8 mouse cellular contexts compared by ENCODE assay signal in the genomic region with DNA sequence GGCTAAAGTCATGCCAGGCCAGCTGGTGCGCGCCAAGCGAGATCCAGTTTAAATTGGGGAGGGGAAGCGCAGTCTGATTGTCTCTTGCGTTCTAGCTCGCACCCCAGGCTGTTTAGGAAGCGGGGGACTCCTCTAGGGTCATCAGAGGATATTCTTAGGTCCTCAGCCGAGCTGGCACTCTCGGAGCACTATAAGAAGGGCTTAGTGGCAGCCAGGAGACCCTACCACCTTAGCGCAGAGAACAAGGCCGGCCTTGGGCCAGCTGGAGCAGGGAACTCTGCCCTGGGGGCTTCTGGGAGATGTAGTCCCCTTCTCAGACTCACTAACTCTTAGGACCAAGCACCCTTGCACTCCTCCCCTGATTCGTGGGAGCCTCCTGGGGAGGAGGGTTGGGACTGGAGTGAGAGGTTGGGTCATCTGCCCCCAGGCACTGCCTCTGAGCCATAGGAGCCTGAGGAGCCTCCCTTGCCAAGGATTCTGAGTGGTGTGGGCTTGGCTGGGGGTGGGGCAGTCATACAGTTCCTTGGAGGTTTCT. TPM values are rescaled to one million over a fixed set of nuclear protein-coding genes. Genes with fewer than 3 reads are reported as not detected.
DNase-seq lines count a peak whose midpoint lies in the region; ATAC-seq lines count a peak whose summit lies in the region.

No protein-coding gene starts in this region.

- peaks cover 56% of the 10 kb centered on the region for H3K4me1 ChIP-seq in forebrain, embryonic 14.5 days (ENCODE audit: control insufficient read depth, insufficient read depth, low read length)
- peaks cover 70% of the 10 kb centered on the region for H3K4me1 ChIP-seq in hindbrain, embryonic 13.5 days (replicated peaks)
- H3K4me1 ChIP-seq in limb, embryonic 12.5 days (replicated peaks) = peaks cover 63% of the 10 kb centered on the region
- peaks cover 54% of the 10 kb centered on the region for H3K4me1 ChIP-seq in midbrain, embryonic 14.5 days (ENCODE audit: control insufficient read depth, insufficient read depth, low read length)

- peak overlapping the region; percentile 97 for H3K27ac ChIP-seq in forebrain, embryonic 14.5 days (ENCODE audit: low read depth, low read length)
- H3K27ac ChIP-seq in hindbrain, embryonic 13.5 days = peak overlapping the region; percentile 98
- peak overlapping the region; percentile 97 for H3K27ac ChIP-seq in limb, embryonic 12.5 days
- H3K27ac ChIP-seq in midbrain, embryonic 14.5 days (replicated peaks; ENCODE audit: low read depth, low read length) = peak overlapping the region; percentile 97

- H3K9ac ChIP-seq in forebrain, embryonic 14.5 days (ENCODE audit: low read length) = peak overlapping the region; percentile 90
- peak overlapping the region; percentile 98 for H3K9ac ChIP-seq in hindbrain, embryonic 13.5 days
- H3K9ac ChIP-seq in limb, embryonic 12.5 days (replicated peaks) = peak overlapping the region; percentile 97
- peak overlapping the region; percentile 90 for H3K9ac ChIP-seq in midbrain, embryonic 14.5 days (replicated peaks; ENCODE audit: low read length)

- H3K36me3 ChIP-seq in forebrain, embryonic 14.5 days (ENCODE audit: control insufficient read depth, insufficient read depth, low read length) = no peaks in the 10 kb centered on the region
- H3K36me3 ChIP-seq in hindbrain, embryonic 13.5 days = no peaks in the 10 kb centered on the region
- H3K36me3 ChIP-seq in limb, embryonic 12.5 days = 0 out of 2 replicates have a peak, but pooled peaks cover 4% of the 10 kb centered on the region
- H3K36me3 ChIP-seq in midbrain, embryonic 14.5 days (ENCODE audit: control insufficient read depth, insufficient read depth, low read length) = no peaks in the 10 kb centered on the region

- peak overlapping the region; percentile 99 for H3K4me3 ChIP-seq in forebrain, embryonic 14.5 days (ENCODE audit: low read depth, low read length)
- peak overlapping the region; percentile 90 for H3K4me3 ChIP-seq in hindbrain, embryonic 13.5 days
- peak overlapping the region; percentile 98 for H3K4me3 ChIP-seq in limb, embryonic 12.5 days (replicated peaks)
- H3K4me3 ChIP-seq in midbrain, embryonic 14.5 days (replicated peaks; ENCODE audit: low read depth, low read length) = peak overlapping the region; percentile 77

- no peaks in the 10 kb centered on the region for H3K9me3 ChIP-seq in forebrain, embryonic 14.5 days (replicated peaks; ENCODE audit: control insufficient read depth, low read length)
- no peaks in the 10 kb centered on the region for H3K9me3 ChIP-seq in hindbrain, embryonic 13.5 days
- H3K9me3 ChIP-seq in limb, embryonic 12.5 days = no peaks in the 10 kb centered on the region
- no peaks in the 10 kb centered on the region for H3K9me3 ChIP-seq in midbrain, embryonic 14.5 days (ENCODE audit: control insufficient read depth, low read length)

- 0% methylated on average over 12 of the region's 12 CpGs for WGBS in forebrain, embryonic 14.5 days
- WGBS in hindbrain, embryonic 13.5 days = 0% methylated on average over 12 of the region's 12 CpGs
- WGBS in limb, embryonic 12.5 days = 0% methylated on average over 12 of the region's 12 CpGs
- 0% methylated on average over 12 of the region's 12 CpGs for WGBS in midbrain, embryonic 14.5 days

- peak; percentile 62 to 69 for DNase-seq in layer of hippocampus, postnatal 36 days
- no peak for DNase-seq in layer of hippocampus, adult 9-10 months (ENCODE audit: low spot score)
- peak; percentile 69 to 82 for DNase-seq in adrenal gland, postnatal 36 days
- peak; percentile 83 for DNase-seq in forebrain, embryonic 14.5 days (ENCODE audit: low spot score)
- peak; percentile 82 for DNase-seq in midbrain, embryonic 14.5 days
- DNase-seq in thymus, postnatal 25 days = peak; percentile 67

- no peaks in the 10 kb centered on the region for H3K27me3 ChIP-seq in forebrain, embryonic 14.5 days (replicated peaks; ENCODE audit: control insufficient read depth, insufficient read depth, low read length)
- H3K27me3 ChIP-seq in hindbrain, embryonic 13.5 days = no peaks in the 10 kb centered on the region
- H3K27me3 ChIP-seq in limb, embryonic 12.5 days = no peaks in the 10 kb centered on the region
- no peaks in the 10 kb centered on the region for H3K27me3 ChIP-seq in midbrain, embryonic 14.5 days (ENCODE audit: control insufficient read depth, insufficient read depth, low read length)

- peak overlapping the region; percentile 95 for H3K4me2 ChIP-seq in forebrain, embryonic 14.5 days (ENCODE audit: low read length)
- H3K4me2 ChIP-seq in hindbrain, embryonic 13.5 days = peak overlapping the region; percentile 99
- peak overlapping the region; percentile 97 for H3K4me2 ChIP-seq in limb, embryonic 12.5 days
- H3K4me2 ChIP-seq in midbrain, embryonic 14.5 days (ENCODE audit: low read length) = peak overlapping the region; percentile 99

- peak; percentile 22 for ATAC-seq in forebrain, embryonic 14.5 days
- ATAC-seq in hindbrain, embryonic 13.5 days (ENCODE audit: low FRiP score) = peak; percentile 17
- ATAC-seq in limb, embryonic 12.5 days (ENCODE audit: insufficient number of reproducible peaks, insufficient read depth, low FRiP score, low TSS enrichment, low read depth) = no peak
- ATAC-seq in midbrain, embryonic 14.5 days (ENCODE audit: low FRiP score, low TSS enrichment) = peak; percentile 16; the same call in 1 of the 2 replicates

RNA-seq across cellular contexts. Expression of gene Bcl9l, which starts 1.0 kb away (rescaled TPM):
- total RNA-seq in layer of hippocampus, postnatal 36 days (2021) = 10 to 100 TPM; 70.9 to 75.7 TPM
- total RNA-seq in adrenal gland, postnatal 36 days (2021) = 10 to 100 TPM; 47.6 to 51.8 TPM
- 9.9 and 13.4 TPM in 2 replicates for polyA plus RNA-seq in forebrain, embryonic 14.5 days (2014; fragmentation: Nextera tagmentation; extraction: Ambion mirVana)
- polyA plus RNA-seq in hindbrain, embryonic 13.5 days (2015; fragmentation: Nextera tagmentation; extraction: Ambion mirVana) = 8.6 TPM in 2 replicates
- polyA plus RNA-seq in limb, embryonic 12.5 days (2016; fragmentation: Nextera tagmentation; extraction: Ambion mirVana) = 14.3 and 17.3 TPM in 2 replicates
- 12.6 and 14.9 TPM in 2 replicates for polyA plus RNA-seq in midbrain, embryonic 14.5 days (2014; fragmentation: Nextera tagmentation; extraction: Ambion mirVana)

RNA-seq across cellular contexts. Expression of gene Upk2, which starts 28.8 kb away (rescaled TPM):
- not detected for total RNA-seq in layer of hippocampus, postnatal 36 days (2021)
- not detected for total RNA-seq in adrenal gland, postnatal 36 days (2021)
- not detected in 2 replicates for polyA plus RNA-seq in forebrain, embryonic 14.5 days (2014; fragmentation: Nextera tagmentation; extraction: Ambion mirVana)
- not detected in 2 replicates for polyA plus RNA-seq in hindbrain, embryonic 13.5 days (2015; fragmentation: Nextera tagmentation; extraction: Ambion mirVana)
- 0.31 and 0.65 TPM in 2 replicates for polyA plus RNA-seq in limb, embryonic 12.5 days (2016; fragmentation: Nextera tagmentation; extraction: Ambion mirVana)
- not detected in 2 replicates for polyA plus RNA-seq in midbrain, embryonic 14.5 days (2014; fragmentation: Nextera tagmentation; extraction: Ambion mirVana)

RNA-seq across cellular contexts. Expression of gene Foxr1, which starts 42.6 kb away (rescaled TPM):
- total RNA-seq in layer of hippocampus, postnatal 36 days (2021) = not detected
- not detected for total RNA-seq in adrenal gland, postnatal 36 days (2021)
- polyA plus RNA-seq in forebrain, embryonic 14.5 days (2014; fragmentation: Nextera tagmentation; extraction: Ambion mirVana) = not detected in 2 replicates
- not detected in 2 replicates for polyA plus RNA-seq in hindbrain, embryonic 13.5 days (2015; fragmentation: Nextera tagmentation; extraction: Ambion mirVana)
- polyA plus RNA-seq in limb, embryonic 12.5 days (2016; fragmentation: Nextera tagmentation; extraction: Ambion mirVana) = 0.18 TPM in 1 of 2 replicates, not detected in the other
- polyA plus RNA-seq in midbrain, embryonic 14.5 days (2014; fragmentation: Nextera tagmentation; extraction: Ambion mirVana) = not detected in 2 replicates
